Mouse (Mus musculus): ENCODE data around the gene Spink2.

GRCm38 (mm10) chr5:77257603-77258002 is 46.3 kb upstream of the Spink2 start:
- TF ChIP-seq CTCF (IDR thresholded peaks at IDR 0.05; ENCODE audit: low read depth) (no peak), EP300 (optimal IDR thresholded peaks at IDR 0.05) (no peak)
